Mouse (Mus musculus): ENCODE results near the gene Foxj1.
"Not testable (repeated sequence)": the region's sequence is repeated elsewhere in the genome, so short reads cannot be mapped to it uniquely, and the experiment has no call there.

Gene Foxj1

GRCm38 (mm10) chr11:116335244-116336036 lies at the start of gene Foxj1:
Gene Foxj1, minus strand, starts transcription at chr11:116335399.
- peak; percentile 95 for DNase-seq (ENCODE audit: low spot score)

- no peak for DNase-seq (ENCODE audit: low spot score)
Observed at GRCm38 (mm10) chr11:116384171-116384570, 49.0 kb upstream of the Foxj1 start.

GRCm38 (mm10) chr11:116383070-116383469 lies 47.9 kb upstream of the Foxj1 start:
- DNase-seq (ENCODE audit: low spot score) = not testable (repeated sequence)

- DNase-seq (ENCODE audit: low spot score) = no peak
Observed at GRCm38 (mm10) chr11:116380767-116381166, 45.6 kb upstream of the Foxj1 start.

GRCm38 (mm10) chr11:116379530-116379929 lies 44.3 kb upstream of the Foxj1 start:
- no peak for DNase-seq (ENCODE audit: low spot score)

- no peak for DNase-seq (ENCODE audit: low spot score)
Observed at GRCm38 (mm10) chr11:116376945-116377661, 41.9 kb upstream of the Foxj1 start.

GRCm38 (mm10) chr11:116371894-116372450 lies 36.8 kb upstream of the Foxj1 start:
- no peak for DNase-seq (ENCODE audit: low spot score)

- DNase-seq (ENCODE audit: low spot score) = no peak
Observed at GRCm38 (mm10) chr11:116369633-116370032, 34.4 kb upstream of the Foxj1 start.

- no peak for DNase-seq (ENCODE audit: low spot score)
Observed at GRCm38 (mm10) chr11:116369051-116369450, 33.9 kb upstream of the Foxj1 start.

GRCm38 (mm10) chr11:116368116-116368515 lies 32.9 kb upstream of the Foxj1 start:
- DNase-seq (ENCODE audit: low spot score) = peak; percentile 93

- no peak for DNase-seq (ENCODE audit: low spot score)
Observed at GRCm38 (mm10) chr11:116366647-116367046, 31.4 kb upstream of the Foxj1 start.

- no peak for DNase-seq (ENCODE audit: low spot score)
Observed at GRCm38 (mm10) chr11:116366124-116366523, 30.9 kb upstream of the Foxj1 start.

- no peak for DNase-seq (ENCODE audit: low spot score)
Observed at GRCm38 (mm10) chr11:116365432-116365831, 30.2 kb upstream of the Foxj1 start.

GRCm38 (mm10) chr11:116362015-116362414 lies 26.8 kb upstream of the Foxj1 start:
- DNase-seq (ENCODE audit: low spot score) = peak; percentile 59

GRCm38 (mm10) chr11:116360915-116361314 lies 25.7 kb upstream of the Foxj1 start:
- DNase-seq (ENCODE audit: low spot score) = not testable (repeated sequence)

GRCm38 (mm10) chr11:116359652-116360051 lies 24.5 kb upstream of the Foxj1 start:
- no peak for DNase-seq (ENCODE audit: low spot score)

- no peak for DNase-seq (ENCODE audit: low spot score)
Observed at GRCm38 (mm10) chr11:116358926-116359637, 23.9 kb upstream of the Foxj1 start.

- no peak for DNase-seq (ENCODE audit: low spot score)
Observed at GRCm38 (mm10) chr11:116354521-116354920, 19.3 kb upstream of the Foxj1 start.

- DNase-seq (ENCODE audit: low spot score) = no peak
Observed at GRCm38 (mm10) chr11:116353535-116353934, 18.3 kb upstream of the Foxj1 start.

- no peak for DNase-seq (ENCODE audit: low spot score)
Observed at GRCm38 (mm10) chr11:116351294-116351693, 16.1 kb upstream of the Foxj1 start.

GRCm38 (mm10) chr11:116347955-116348354 lies 12.8 kb upstream of the Foxj1 start:
- no peak for DNase-seq (ENCODE audit: low spot score)

GRCm38 (mm10) chr11:116347012-116347411 lies 11.8 kb upstream of the Foxj1 start:
- DNase-seq (ENCODE audit: low spot score) = no peak
